Mouse (Mus musculus) kidney, adult 8-10 months (tissue): ENCODE measurements around the gene Ch25h.

Experiments
- DNase-seq, 2 experiments: peaks; one replicate each; pipeline ENCODE4 v3.0.0; 2022

The Ch25h gene

GRCm38 (mm10) chr19:34474991-34475971, at the start of gene Ch25h:
Gene Ch25h (minus strand): TSS chr19:34475164.
- DNase-seq, result peak; percentile 31 to 49

- no peak for DNase-seq
Measured at GRCm38 (mm10) chr19:34524646-34525045, 49.7 kb upstream of the Ch25h start.

DNA sequence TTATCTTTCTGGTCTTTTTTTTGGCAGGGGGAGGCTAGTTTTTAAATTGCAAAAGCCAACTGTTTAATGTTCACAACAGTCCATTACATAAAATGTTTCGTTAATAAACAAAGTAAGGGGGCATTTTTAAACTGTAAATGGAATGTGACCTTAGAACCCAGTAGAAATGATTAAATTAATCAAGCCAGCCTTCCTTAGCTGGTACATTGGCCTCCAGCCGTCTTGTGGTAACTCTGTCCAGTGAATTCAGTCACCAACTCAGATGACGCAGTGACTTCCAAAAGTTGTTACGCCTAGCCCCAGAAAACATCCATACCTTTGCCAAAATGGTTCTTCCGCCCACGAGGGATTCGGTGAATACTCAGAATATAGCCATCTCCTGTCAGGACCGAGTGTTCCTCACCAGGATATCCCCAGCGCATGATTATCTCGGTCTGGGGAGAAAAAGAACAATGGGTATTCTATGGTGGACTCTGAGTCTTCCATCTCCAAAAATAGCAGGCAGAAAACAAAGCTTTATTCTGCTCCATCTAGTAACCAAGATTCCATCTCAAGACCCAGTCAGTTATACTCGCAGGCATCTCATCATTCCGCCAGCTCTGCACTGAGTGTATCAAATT, 48.3 kb upstream of the Ch25h start:
- peak; percentile 60 to 68 for DNase-seq

DNA sequence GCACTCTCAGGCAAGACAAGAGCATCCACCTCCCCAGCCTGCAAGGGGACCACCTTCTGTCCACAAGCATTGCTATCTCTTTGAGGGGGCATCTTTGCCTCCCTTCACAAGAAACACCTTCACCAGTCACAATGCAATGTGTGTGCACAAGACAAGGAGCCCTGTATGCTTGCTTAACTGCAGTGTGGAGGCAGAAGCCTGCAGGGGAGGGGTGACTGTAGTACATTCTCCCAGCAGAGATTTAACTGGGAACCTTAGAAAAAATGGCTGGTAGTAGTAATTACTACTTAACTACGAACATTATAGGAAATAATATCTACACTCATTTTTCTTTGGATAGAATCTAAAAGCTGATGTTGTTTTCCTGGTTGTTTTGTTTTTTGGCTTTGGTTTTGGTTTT, 47.0 kb upstream of the Ch25h start:
- no peak for DNase-seq

- DNase-seq, result no peak
Measured at GRCm38 (mm10) chr19:34521361-34521760, 46.4 kb upstream of the Ch25h start.

DNA sequence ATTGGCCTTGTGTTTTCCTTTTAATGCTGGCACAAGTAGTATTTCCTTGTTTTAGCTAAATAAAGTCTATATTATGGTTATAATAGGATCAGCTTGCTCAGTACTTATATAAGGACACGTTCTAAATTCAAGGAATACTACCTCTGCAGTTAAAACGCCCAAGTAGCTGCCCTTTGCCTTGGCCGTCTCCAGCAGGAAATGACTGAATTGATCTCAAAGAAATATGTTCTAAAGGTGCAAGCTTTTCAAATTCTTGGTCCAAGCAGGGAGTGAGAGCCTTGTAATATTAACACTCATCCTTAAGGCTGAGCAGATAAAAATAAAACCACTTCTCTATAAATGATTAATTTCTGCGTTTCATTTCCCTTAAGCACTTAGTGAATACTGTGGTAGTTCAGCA, 45.1 kb upstream of the Ch25h start:
- DNase-seq, result peak; percentile 60 to 71

- DNase-seq, result no peak
Measured at GRCm38 (mm10) chr19:34519646-34520045, 44.7 kb upstream of the Ch25h start.

DNA sequence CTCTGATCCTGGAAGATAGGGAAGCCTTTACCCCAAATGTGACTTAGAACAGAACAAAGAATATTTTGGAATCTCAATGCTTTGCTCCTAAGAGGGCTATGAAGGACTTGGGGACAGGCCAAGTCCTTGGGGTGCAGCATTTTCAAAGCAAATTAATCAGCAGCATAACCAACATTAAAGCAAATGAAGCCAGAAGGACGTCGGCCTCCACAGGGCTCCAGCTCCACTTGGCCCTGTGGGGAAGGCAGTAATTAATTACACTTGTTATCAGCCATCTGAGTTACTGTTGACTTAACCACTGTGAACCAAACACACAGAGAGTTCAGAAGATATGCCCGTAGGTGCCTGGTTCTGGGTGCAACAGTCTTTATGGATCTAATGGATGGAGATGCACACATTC, 43.8 kb upstream of the Ch25h start:
- DNase-seq, result peak; percentile 45 to 60

GRCm38 (mm10) chr19:34517812-34518594, 43.0 kb upstream of the Ch25h start:
- DNase-seq, result peak; percentile 84

DNA sequence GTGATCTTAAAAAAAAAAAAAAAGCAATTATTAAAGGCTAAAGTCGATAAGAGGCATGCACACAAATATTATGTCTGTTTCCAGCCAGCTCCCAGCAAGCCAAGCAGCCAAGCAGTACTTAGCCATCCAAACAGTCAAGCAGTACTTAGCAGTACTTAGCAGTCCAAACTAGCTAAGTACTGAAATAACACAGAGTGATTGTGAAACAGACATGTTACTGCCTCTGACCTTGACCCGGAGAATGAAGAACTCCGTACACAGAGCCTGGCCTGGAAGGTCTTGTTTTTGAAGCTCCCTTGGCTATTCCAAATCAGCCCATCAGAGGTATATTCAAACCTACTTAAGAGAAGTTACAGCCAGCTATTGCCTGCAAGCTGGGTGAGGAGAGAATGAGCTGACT, 42.2 kb upstream of the Ch25h start:
- DNase-seq, result no peak

GRCm38 (mm10) chr19:34516346-34516745, 41.4 kb upstream of the Ch25h start:
- no peak for DNase-seq

GRCm38 (mm10) chr19:34515681-34516080, 40.7 kb upstream of the Ch25h start:
- no peak for DNase-seq

DNA sequence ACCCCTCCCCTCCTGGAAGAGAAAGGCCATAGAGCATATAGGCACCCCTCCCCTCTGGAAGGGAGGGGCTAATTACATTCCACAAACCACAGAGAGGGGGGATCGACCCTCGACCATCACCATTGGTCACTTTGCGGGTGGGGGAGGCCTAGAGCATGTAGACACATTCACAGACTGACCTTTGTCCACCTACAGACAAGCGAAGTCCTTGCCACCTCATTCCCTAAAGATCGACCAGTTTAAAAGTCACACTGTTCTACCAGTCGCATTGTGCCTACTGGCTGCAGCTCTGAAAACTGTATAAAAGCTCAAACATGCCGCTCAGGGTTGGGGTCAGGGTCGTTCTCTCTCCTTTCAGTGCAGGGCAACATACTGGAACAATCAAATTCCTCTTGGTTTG, 36.6 kb upstream of the Ch25h start:
- no peak for DNase-seq

- DNase-seq, result no peak
Measured at GRCm38 (mm10) chr19:34510717-34511116, 35.8 kb upstream of the Ch25h start.

- DNase-seq, result peak in 1 of 2 experiments; percentile 0
Measured at GRCm38 (mm10) chr19:34505161-34505721, 30.3 kb upstream of the Ch25h start.

DNA sequence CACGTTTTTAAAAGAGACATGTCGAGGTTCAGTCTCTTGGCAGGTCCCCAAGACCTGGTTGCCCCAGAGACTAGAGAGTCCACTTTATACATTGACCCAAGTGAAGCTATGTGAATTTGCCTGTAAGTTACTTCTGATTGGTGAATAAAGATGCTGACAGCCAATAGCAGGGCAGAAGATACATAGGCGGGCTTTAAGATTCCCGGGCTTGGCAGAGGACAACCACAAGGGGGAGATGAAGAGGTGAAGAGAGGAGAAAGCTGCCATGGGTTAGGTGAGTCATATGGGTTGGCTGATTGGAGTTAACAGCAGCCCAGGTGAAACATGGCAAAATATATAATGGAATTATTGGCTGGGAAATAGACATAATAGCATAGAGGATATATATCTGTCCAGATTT, 25.8 kb upstream of the Ch25h start:
- DNase-seq, result peak; percentile 78 to 80

GRCm38 (mm10) chr19:34496353-34496752, 21.4 kb upstream of the Ch25h start:
- DNase-seq, result peak; percentile 82 to 87

GRCm38 (mm10) chr19:34493859-34494258, 18.9 kb upstream of the Ch25h start:
- no peak for DNase-seq

- DNase-seq, result peak; percentile 46 to 58
Measured at GRCm38 (mm10) chr19:34483547-34483946, 8.6 kb upstream of the Ch25h start.

DNA sequence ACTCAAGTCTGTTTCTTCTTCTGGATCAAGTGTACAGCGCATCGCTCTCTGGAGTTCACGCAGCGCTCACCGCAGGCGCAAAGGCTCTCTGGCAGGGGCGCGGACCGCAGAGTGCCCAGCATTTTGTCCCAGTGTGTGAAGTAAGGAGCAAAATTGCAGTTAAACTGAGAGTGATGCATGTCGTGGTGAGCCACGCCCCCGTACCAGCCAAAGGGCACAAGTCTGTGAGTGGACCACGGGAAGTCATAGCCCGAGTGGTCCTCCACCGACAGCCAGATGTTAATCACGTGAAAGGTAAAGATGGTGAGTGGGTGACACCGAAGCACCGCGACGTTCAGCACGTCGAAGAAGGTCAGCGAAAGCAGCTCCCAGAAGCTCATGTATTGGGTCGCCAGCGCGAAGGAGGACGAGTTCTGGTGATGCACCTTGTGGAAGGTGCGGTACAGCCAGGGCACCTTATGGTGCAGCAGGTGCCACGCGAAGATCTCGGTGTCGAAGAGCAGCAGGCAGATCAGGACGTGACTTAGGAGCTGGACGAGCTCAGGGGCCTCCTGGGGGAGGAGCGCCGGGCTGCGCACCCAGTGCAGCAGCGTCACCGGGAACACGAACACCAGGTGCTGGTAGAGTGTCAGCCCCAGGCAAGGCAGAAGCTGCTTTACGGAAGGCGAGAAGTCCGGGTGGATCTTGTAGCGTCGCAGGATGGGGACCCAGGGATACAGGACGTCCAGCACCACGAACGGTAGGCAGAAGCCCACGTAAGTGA, 555 bp downstream of the Ch25h start:
- no peak for DNase-seq

GRCm38 (mm10) chr19:34471703-34472102, 3.3 kb downstream of the Ch25h start:
- no peak for DNase-seq

DNA sequence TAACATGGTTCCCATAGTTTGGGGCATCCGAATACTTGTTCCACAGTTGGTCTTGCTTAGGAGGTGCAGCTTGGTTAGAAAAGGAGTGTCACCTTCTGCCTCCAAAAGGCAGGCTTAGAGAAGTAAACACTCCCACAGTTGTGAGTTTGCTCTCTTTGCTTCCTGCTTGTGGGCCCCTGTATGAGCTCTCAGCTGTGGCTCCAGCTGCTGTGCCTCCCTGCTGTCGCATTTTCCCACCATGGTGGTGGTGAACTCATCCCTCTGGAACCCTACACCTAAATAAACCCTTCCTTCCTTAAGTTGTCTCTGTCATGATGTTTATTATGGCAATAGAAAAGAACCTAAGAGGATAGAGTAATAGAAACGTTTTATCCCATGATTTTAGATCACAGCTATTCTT, 6.2 kb downstream of the Ch25h start:
- no peak for DNase-seq
